Mouse (Mus musculus): ENCODE measurements around the gene Dnase1l2. TPM values are rescaled to one million over a fixed set of nuclear protein-coding genes. Genes with fewer than 3 reads are reported as not detected.
"Not testable (repeated sequence)": the region's sequence is repeated elsewhere in the genome, so short reads cannot be mapped to it uniquely, and the experiment has no call there.

The Dnase1l2 gene
- total RNA-seq, 2 experiments from 2014 or later: 2.9 to 5.0 TPM

- no peak for ATAC-seq (replicated peaks; ENCODE audit: low FRiP score, low TSS enrichment, poor library complexity, severe bottlenecking)
Observed at GRCm38 (mm10) chr17:24473612-24474275, 30.8 kb upstream of the Dnase1l2 start, which contains the start of gene Bricd5. Gene Bricd5 (plus strand): TSS chr17:24473884.

GRCm38 (mm10) chr17:24472512-24472911 is 29.6 kb upstream of the Dnase1l2 start:
- ATAC-seq (replicated peaks; ENCODE audit: low FRiP score, low TSS enrichment, poor library complexity, severe bottlenecking): no peak

- no peak for ATAC-seq (replicated peaks; ENCODE audit: low FRiP score, low TSS enrichment, poor library complexity, severe bottlenecking)
Observed at GRCm38 (mm10) chr17:24470701-24471527, 28.0 kb upstream of the Dnase1l2 start.

GRCm38 (mm10) chr17:24469910-24470602 is 27.2 kb upstream of the Dnase1l2 start, which contains the start of the genes E4f1 and Pgp:
Gene E4f1 (minus strand): TSS chr17:24470313.
Gene Pgp (plus strand): TSS chr17:24470392.
- peak; percentile 91 for ATAC-seq (replicated peaks; ENCODE audit: low FRiP score, low TSS enrichment, poor library complexity, severe bottlenecking)

GRCm38 (mm10) chr17:24469336-24469909 is 26.5 kb upstream of the Dnase1l2 start:
- ATAC-seq (replicated peaks; ENCODE audit: low FRiP score, low TSS enrichment, poor library complexity, severe bottlenecking): no peak

GRCm38 (mm10) chr17:24468636-24469246 is 25.8 kb upstream of the Dnase1l2 start:
- ATAC-seq (replicated peaks; ENCODE audit: low FRiP score, low TSS enrichment, poor library complexity, severe bottlenecking): no peak

GRCm38 (mm10) chr17:24463374-24464133 is 20.6 kb upstream of the Dnase1l2 start:
- ATAC-seq (replicated peaks; ENCODE audit: low FRiP score, low TSS enrichment, poor library complexity, severe bottlenecking): peak; percentile 77

GRCm38 (mm10) chr17:24462932-24463331 is 20.0 kb upstream of the Dnase1l2 start:
- no peak for ATAC-seq (replicated peaks; ENCODE audit: low FRiP score, low TSS enrichment, poor library complexity, severe bottlenecking)

- ATAC-seq (replicated peaks; ENCODE audit: low FRiP score, low TSS enrichment, poor library complexity, severe bottlenecking): peak; percentile 82
Observed at GRCm38 (mm10) chr17:24461580-24461979, 18.7 kb upstream of the Dnase1l2 start.

- ATAC-seq (replicated peaks; ENCODE audit: low FRiP score, low TSS enrichment, poor library complexity, severe bottlenecking): not testable (repeated sequence)
Observed at GRCm38 (mm10) chr17:24455523-24456206, 12.8 kb upstream of the Dnase1l2 start.

- ATAC-seq (replicated peaks; ENCODE audit: low FRiP score, low TSS enrichment, poor library complexity, severe bottlenecking): peak; percentile 95
Observed at GRCm38 (mm10) chr17:24454756-24455522, 12.0 kb upstream of the Dnase1l2 start.

- peak; percentile 6; the same call in 1 of the 2 replicates for ATAC-seq (replicated peaks; ENCODE audit: low FRiP score, low TSS enrichment, poor library complexity, severe bottlenecking)
Observed at GRCm38 (mm10) chr17:24454218-24454755, 11.4 kb upstream of the Dnase1l2 start.

- no peak for ATAC-seq (replicated peaks; ENCODE audit: low FRiP score, low TSS enrichment, poor library complexity, severe bottlenecking)
Observed at GRCm38 (mm10) chr17:24453372-24453771, 10.5 kb upstream of the Dnase1l2 start.

GRCm38 (mm10) chr17:24451220-24451619 is 8.3 kb upstream of the Dnase1l2 start:
- no peak for ATAC-seq (replicated peaks; ENCODE audit: low FRiP score, low TSS enrichment, poor library complexity, severe bottlenecking)

- ATAC-seq (replicated peaks; ENCODE audit: low FRiP score, low TSS enrichment, poor library complexity, severe bottlenecking): no peak
Observed at GRCm38 (mm10) chr17:24449507-24449906, 6.6 kb upstream of the Dnase1l2 start.

- no peak for ATAC-seq (replicated peaks; ENCODE audit: low FRiP score, low TSS enrichment, poor library complexity, severe bottlenecking)
Observed at GRCm38 (mm10) chr17:24446590-24446989, 3.7 kb upstream of the Dnase1l2 start.

- ATAC-seq (replicated peaks; ENCODE audit: low FRiP score, low TSS enrichment, poor library complexity, severe bottlenecking): no peak
Observed at GRCm38 (mm10) chr17:24443409-24443808, 504 bp upstream of the Dnase1l2 start.
